Mouse (Mus musculus) embryonic facial prominence, embryonic 15.5 days (tissue): ENCODE measurements at regions not wholly inside any gene's neighbourhood (a gene's known extent, or its start where the extent isn't known, plus 50 kb on each side); places are given as distances from the start of the nearest gene placed in this dataset.

Source experiments
- ATAC-seq: fragments of 200-750 bp; cut with Nextera tagmentation; 2 replicates; pipeline ENCODE4 v1.8.0; 2017; ENCODE audit warnings: low read depth, moderate TSS enrichment; ENCODE audit not compliant: insufficient number of reproducible peaks, low FRiP score, low TSS enrichment
- H3K27ac ChIP-seq: fragments of 300-500 bp; sonication (generic); replicated peaks from 2 replicates; pipeline ENCODE4 v1.5.1; 2015; ENCODE audit warnings: mild to moderate bottlenecking, inconsistent platforms
- H3K27me3 ChIP-seq: fragments of 300-500 bp; sonication (generic); 2 replicates; pipeline ENCODE4 v1.6.1; 2015; ENCODE audit warnings: inconsistent platforms
- H3K36me3 ChIP-seq: fragments of 300-500 bp; sonication (generic); 2 replicates; pipeline ENCODE4 v1.6.1; 2015; ENCODE audit warnings: mild to moderate bottlenecking, inconsistent platforms
- H3K4me1 ChIP-seq: fragments of 300-500 bp; sonication (generic); 2 replicates; pipeline ENCODE4 v1.6.1; 2015; ENCODE audit warnings: inconsistent platforms
- H3K4me2 ChIP-seq: fragments of 300-500 bp; sonication (generic); replicated peaks from 2 replicates; pipeline ENCODE4 v1.6.1; 2015; ENCODE audit warnings: mild to moderate bottlenecking, inconsistent platforms
- H3K4me3 ChIP-seq: fragments of 300-500 bp; sonication (generic); replicated peaks from 2 replicates; pipeline ENCODE4 v1.5.1; 2015; ENCODE audit warnings: mild to moderate bottlenecking, inconsistent platforms
- H3K9ac ChIP-seq: fragments of 300-500 bp; sonication (generic); 2 replicates; pipeline ENCODE4 v1.6.1; 2015; ENCODE audit warnings: inconsistent platforms
- H3K9me3 ChIP-seq: fragments of 300-500 bp; sonication (generic); replicated peaks from 2 replicates; pipeline ENCODE4 v1.6.1; 2016; ENCODE audit warnings: inconsistent platforms
- WGBS: fragments of 180-500 bp; shearing (Covaris S2); methylation state at CpG from one replicate; pipeline ENCODE4 v1.1.7; 2015; 5-methylcytosine and 5-hydroxymethylcytosine counted together

DNA sequence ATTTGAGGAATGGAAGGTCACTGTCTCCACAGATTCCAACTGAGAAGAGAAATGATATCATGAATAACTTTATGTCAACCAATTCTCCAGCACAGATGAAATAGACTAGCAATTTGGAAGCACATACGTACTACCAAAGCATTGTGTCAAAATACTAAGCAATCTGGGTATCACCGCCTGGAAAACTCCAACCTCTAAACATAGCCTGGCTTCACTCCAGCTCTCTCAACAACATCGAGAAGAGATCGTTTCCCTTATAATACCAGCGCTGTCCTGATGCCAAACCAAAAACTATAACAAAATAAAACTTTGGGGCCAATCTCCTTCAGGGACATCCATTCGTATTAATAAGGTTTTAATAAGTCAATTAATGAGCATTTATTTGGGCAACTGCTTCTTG lies 205.8 kb downstream of the Npr3 start:
- Histone ChIP-seq H3K9me3 (no peaks in the 10 kb centered on the region), H3K9ac (no peak overlapping the region), H3K4me2 (no peak overlapping the region), H3K4me3 (no peak overlapping the region), H3K36me3 (no peaks in the 10 kb centered on the region), H3K4me1 (no peaks in the 10 kb centered on the region), H3K27me3 (no peaks in the 10 kb centered on the region), H3K27ac (no peak overlapping the region)
- WGBS, result 72% methylated on average over 6 of the region's 6 CpGs
- ATAC-seq, result no peak

DNA sequence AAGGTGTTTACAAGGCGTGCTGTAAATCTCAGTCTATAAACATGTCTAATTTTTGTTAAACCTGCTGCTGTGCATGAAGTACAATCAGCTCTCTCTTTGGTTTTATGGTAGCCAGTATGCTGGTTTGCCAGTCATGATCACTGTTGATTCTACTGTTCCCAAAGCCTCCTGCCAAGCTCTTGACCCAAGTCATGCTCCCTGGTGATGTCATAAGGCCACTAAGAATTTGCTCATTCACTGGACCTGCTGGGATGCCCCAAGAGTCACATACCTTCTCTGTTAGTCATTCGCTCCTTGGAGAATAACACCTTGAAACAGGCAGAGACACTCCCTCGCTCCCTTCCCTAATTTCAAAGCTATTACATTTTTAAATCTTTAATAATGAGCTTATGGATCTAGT lies 207.2 kb downstream of the Npr3 start:
- H3K27ac ChIP-seq, result no peak overlapping the region
- H3K4me1 ChIP-seq, result no peaks in the 10 kb centered on the region
- H3K4me3 ChIP-seq, result no peak overlapping the region
- ATAC-seq, result no peak
- H3K9me3 ChIP-seq, result no peaks in the 10 kb centered on the region
- no peaks in the 10 kb centered on the region for H3K27me3 ChIP-seq
- no peak overlapping the region for H3K4me2 ChIP-seq
- no peak overlapping the region for H3K9ac ChIP-seq
- no peaks in the 10 kb centered on the region for H3K36me3 ChIP-seq
- 84% methylated on average over 3 of the region's 3 CpGs for WGBS

- Histone ChIP-seq H3K27me3 (no peaks in the 10 kb centered on the region), H3K36me3 (no peaks in the 10 kb centered on the region), H3K4me1 (peaks cover 8% of the 10 kb centered on the region; the same call in 1 of the 2 replicates), H3K9ac (no peak overlapping the region), H3K9me3 (no peaks in the 10 kb centered on the region), H3K27ac (no peak overlapping the region), H3K4me2 (no peak overlapping the region), H3K4me3 (no peak overlapping the region)
- WGBS, result 49% methylated on average over 3 of the region's 3 CpGs
- ATAC-seq, result no peak
Measured at GRCm38 (mm10) chr15:11697060-11697459, 210.0 kb downstream of the Npr3 start.

DNA sequence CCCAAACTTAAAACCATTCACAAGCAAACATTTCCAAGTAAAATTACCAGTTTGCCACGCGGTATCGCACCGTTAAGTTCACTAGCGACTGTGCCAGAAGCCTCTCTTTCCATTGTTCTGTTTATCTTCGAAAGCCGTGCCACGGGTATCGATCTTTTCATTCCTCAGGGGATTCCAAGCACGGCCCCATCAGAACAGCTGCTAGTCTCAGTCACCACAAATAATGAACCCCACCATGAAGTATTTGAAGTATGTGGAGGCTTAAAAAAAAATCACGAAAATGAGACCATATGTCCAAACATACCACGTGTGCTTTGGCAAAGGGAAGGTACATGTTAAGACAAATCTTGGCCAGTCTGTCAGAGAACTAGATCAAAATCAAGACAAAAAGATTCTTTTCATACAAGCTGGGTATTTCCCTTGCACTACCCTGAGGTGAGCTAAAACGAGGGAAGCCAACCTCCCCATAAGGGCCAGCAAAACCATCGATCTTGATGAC lies 213.3 kb downstream of the Npr3 start:
- no peak for ATAC-seq
- Histone ChIP-seq H3K4me3 (no peak overlapping the region), H3K9me3 (no peaks in the 10 kb centered on the region), H3K4me1 (peaks cover 8% of the 10 kb centered on the region; the same call in 1 of the 2 replicates), H3K9ac (no peak overlapping the region), H3K4me2 (peak overlapping the region; percentile 3; the same call in 1 of the 2 replicates), H3K27ac (no peak overlapping the region), H3K27me3 (no peaks in the 10 kb centered on the region), H3K36me3 (no peaks in the 10 kb centered on the region)
- 36% methylated on average over 14 of the region's 14 CpGs for WGBS

GRCm38 (mm10) chr15:11664839-11665379 lies 242.2 kb downstream of the Npr3 start:
- 52% methylated on average over 5 of the region's 5 CpGs for WGBS
- H3K4me2 ChIP-seq, result no peak overlapping the region
- ATAC-seq, result no peak
- H3K9me3 ChIP-seq, result no peaks in the 10 kb centered on the region
- H3K27me3 ChIP-seq, result no peaks in the 10 kb centered on the region
- no peak overlapping the region for H3K27ac ChIP-seq
- no peaks in the 10 kb centered on the region for H3K4me1 ChIP-seq
- H3K4me3 ChIP-seq, result no peak overlapping the region
- H3K36me3 ChIP-seq, result no peaks in the 10 kb centered on the region
- H3K9ac ChIP-seq, result no peak overlapping the region

DNA sequence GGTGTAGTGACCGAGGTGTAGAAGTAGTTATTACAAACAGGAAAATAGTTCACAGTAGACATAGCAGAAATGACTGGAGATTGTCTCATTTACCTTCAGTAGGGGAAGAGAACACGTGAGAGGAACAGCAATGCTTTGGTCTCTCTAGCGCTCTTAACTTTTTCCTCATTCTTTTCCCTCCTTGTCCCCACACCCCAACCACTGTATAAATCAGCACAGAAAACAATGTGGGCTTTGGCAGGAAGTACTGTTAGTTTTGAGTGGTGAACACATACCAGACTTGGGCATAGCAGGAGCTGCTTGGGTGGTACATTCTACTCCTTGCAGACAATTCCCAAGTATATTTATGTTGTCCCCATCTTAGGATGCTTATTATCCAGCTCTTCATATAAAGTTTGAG lies 251.9 kb downstream of the Npr3 start:
- no peak overlapping the region for H3K9ac ChIP-seq
- H3K27me3 ChIP-seq, result no peaks in the 10 kb centered on the region
- H3K9me3 ChIP-seq, result no peaks in the 10 kb centered on the region
- no peaks in the 10 kb centered on the region for H3K36me3 ChIP-seq
- no peak for ATAC-seq
- no peak overlapping the region for H3K4me2 ChIP-seq
- whole genome bisulfite sequencing, result 77% methylated on average over 3 of the region's 3 CpGs
- H3K4me1 ChIP-seq, result no peaks in the 10 kb centered on the region
- H3K27ac ChIP-seq, result no peak overlapping the region
- H3K4me3 ChIP-seq, result no peak overlapping the region

DNA sequence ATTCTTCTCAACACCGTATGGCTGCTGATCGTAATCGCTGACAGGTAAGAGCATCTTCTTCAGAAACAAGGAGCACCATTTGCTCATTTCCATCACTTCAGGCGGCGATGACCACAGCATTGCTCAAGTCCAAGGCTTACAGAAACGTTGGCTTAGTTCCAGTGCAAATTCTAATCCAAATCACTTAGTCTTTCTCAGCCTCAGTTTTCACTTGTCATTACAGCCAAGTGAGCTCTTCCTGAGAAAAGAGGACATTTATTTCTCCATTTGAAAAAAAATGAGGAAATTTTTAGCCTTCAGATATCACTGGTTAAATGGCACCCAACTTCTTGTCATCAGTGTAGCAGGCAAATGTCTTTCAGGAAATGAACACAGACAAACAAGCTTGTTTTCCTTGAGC lies 246.8 kb upstream of the Tars start:
- no peaks in the 10 kb centered on the region for H3K36me3 ChIP-seq
- no peaks in the 10 kb centered on the region for H3K4me1 ChIP-seq
- H3K9ac ChIP-seq, result no peak overlapping the region
- H3K4me2 ChIP-seq, result no peak overlapping the region
- no peaks in the 10 kb centered on the region for H3K27me3 ChIP-seq
- WGBS, result 90% methylated on average over 6 of the region's 6 CpGs
- no peaks in the 10 kb centered on the region for H3K9me3 ChIP-seq
- no peak overlapping the region for H3K27ac ChIP-seq
- no peak overlapping the region for H3K4me3 ChIP-seq
- no peak for ATAC-seq

GRCm38 (mm10) chr15:11644779-11645178 lies 245.3 kb upstream of the Tars start:
- no peak overlapping the region for H3K4me3 ChIP-seq
- no peaks in the 10 kb centered on the region for H3K27me3 ChIP-seq
- ATAC-seq, result no peak
- H3K4me1 ChIP-seq, result no peaks in the 10 kb centered on the region
- H3K9ac ChIP-seq, result no peak overlapping the region
- H3K36me3 ChIP-seq, result no peaks in the 10 kb centered on the region
- H3K4me2 ChIP-seq, result no peak overlapping the region
- no peak overlapping the region for H3K27ac ChIP-seq
- H3K9me3 ChIP-seq, result no peaks in the 10 kb centered on the region
- 79% methylated on average over 7 of the region's 7 CpGs for WGBS

DNA sequence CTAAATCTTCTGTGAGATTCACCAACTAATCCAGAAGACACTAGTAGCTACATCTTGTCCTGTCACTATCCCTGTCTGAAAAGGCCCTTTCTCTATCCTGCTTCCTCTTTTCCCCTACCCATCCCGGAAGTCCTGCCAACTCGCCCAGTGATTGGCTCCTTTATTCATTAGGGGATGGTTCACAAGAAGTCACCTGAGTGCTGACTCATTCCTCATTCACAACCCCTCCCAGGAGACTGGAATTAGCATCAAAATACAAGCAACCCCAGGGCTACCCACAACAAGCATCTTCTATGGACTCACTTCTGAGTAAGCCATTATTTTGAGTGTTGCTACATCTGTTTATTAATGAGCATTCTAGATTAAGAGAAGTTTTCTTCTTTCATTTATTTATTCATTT lies 231.2 kb upstream of the Tars start:
- Histone ChIP-seq H3K9me3 (no peaks in the 10 kb centered on the region), H3K4me3 (no peak overlapping the region), H3K36me3 (no peaks in the 10 kb centered on the region), H3K4me1 (no peaks in the 10 kb centered on the region), H3K27me3 (no peaks in the 10 kb centered on the region), H3K9ac (no peak overlapping the region), H3K27ac (no peak overlapping the region), H3K4me2 (no peak overlapping the region)
- WGBS, result 62% methylated on average over 2 of the region's 2 CpGs
- no peak for ATAC-seq

DNA sequence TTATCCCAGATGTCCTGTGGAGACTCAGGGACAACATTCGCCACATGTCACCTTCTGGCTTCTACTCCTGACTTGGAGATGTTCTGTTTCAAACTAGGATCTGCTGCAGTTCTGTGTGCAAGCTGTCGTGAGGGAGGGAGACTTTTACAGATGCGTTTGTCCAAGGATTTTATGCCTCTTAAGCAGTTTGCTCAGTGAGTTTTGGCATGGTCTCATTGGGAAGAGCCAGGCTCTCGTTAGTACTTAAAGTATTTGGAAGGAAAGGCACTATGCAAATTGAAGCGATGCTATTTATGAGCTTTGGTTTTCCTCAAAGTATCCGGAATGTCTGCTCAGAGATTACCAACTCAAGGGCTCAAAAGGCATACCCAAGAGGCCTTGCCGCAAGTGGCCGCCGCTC lies 227.0 kb upstream of the Tars start:
- WGBS, result 61% methylated on average over 9 of the region's 9 CpGs
- no peak for ATAC-seq
- H3K36me3 ChIP-seq, result no peaks in the 10 kb centered on the region

DNA sequence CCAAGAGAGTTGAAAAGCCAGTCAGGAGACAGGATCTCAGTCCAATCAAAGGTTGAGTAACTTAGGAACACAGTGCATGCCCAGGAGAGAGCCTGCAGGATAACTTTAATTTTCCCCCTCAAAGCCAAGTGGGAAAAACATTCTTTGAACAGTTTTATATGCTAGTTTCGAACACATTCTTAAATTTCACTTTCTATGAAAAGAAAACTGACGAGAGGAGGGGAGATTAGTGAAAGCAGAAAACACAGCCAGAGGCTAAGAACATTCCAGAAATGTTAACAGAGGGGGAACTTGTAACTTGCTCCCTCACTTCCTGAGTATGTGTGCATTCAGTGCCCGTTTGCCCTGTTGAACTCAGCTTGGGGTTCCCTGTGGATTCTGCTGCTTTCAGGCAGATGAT lies 213.0 kb upstream of the Tars start:
- H3K27me3 ChIP-seq, result no peaks in the 10 kb centered on the region
- H3K4me2 ChIP-seq, result no peak overlapping the region
- ATAC-seq, result no peak
- H3K9me3 ChIP-seq, result no peaks in the 10 kb centered on the region
- no peaks in the 10 kb centered on the region for H3K36me3 ChIP-seq
- no peak overlapping the region for H3K27ac ChIP-seq
- no peaks in the 10 kb centered on the region for H3K4me1 ChIP-seq
- 14% methylated on average over 3 of the region's 3 CpGs for WGBS
- H3K4me3 ChIP-seq, result no peak overlapping the region
- no peak overlapping the region for H3K9ac ChIP-seq

More for the DNA sequence above, 227.0 kb upstream of the Tars start:
- Histone ChIP-seq H3K27me3 (no peaks in the 10 kb centered on the region), H3K4me2 (no peak overlapping the region), H3K9me3 (no peaks in the 10 kb centered on the region), H3K4me3 (no peak overlapping the region), H3K4me1 (no peaks in the 10 kb centered on the region), H3K27ac (no peak overlapping the region), H3K9ac (no peak overlapping the region)

GRCm38 (mm10) chr15:11610043-11610670 lies 210.7 kb upstream of the Tars start:
- ATAC-seq, result no peak
- WGBS, result 77% methylated on average over 3 of the region's 3 CpGs

More at GRCm38 (mm10) chr15:11610043-11610670, 210.7 kb upstream of the Tars start:
- Histone ChIP-seq H3K4me1 (no peaks in the 10 kb centered on the region), H3K9ac (no peak overlapping the region), H3K27ac (no peak overlapping the region), H3K27me3 (no peaks in the 10 kb centered on the region), H3K4me2 (no peak overlapping the region), H3K36me3 (no peaks in the 10 kb centered on the region), H3K4me3 (no peak overlapping the region), H3K9me3 (no peaks in the 10 kb centered on the region)
